Mouse (Mus musculus): ENCODE measurements around the gene Acbd6. TPM values are rescaled to one million over a fixed set of nuclear protein-coding genes. Genes with fewer than 3 reads are reported as not detected.

Gene Acbd6
- total and polyA plus RNA-seq, 3 experiments = 102 to 270 (median 145) TPM

GRCm38 (mm10) chr1:155681116-155681799 lies 123.3 kb downstream of the Acbd6 start:
- H3K79me2 ChIP-seq (ENCODE audit: control insufficient read depth, insufficient read depth, low read length, poor library complexity) = no peaks in the 10 kb centered on the region
- no peaks in the 10 kb centered on the region for H3K27me3 ChIP-seq (ENCODE audit: control insufficient read depth in 1 of 2, insufficient read depth in 2 of 2, low read length in 2 of 2)
- TF ChIP-seq RCOR1 (IDR thresholded peaks at IDR 0.05; ENCODE audit: low read depth, low read length) (no peak), POLR2AphosphoS5 (IDR thresholded peaks at IDR 0.05; ENCODE audit: borderline replicate concordance, low read depth, low read length) (no peak), GABPA (IDR thresholded peaks at IDR 0.05; ENCODE audit: low read depth, low read length) (no peak), MYC (IDR thresholded peaks at IDR 0.05; ENCODE audit: low read depth, low read length) (no peak), ZC3H11A (IDR thresholded peaks at IDR 0.05; ENCODE audit: low read depth, low read length) (no peak), ZKSCAN1 (IDR thresholded peaks at IDR 0.05; ENCODE audit: low read depth, low read length) (no peak), NRF1 (IDR thresholded peaks at IDR 0.05; ENCODE audit: insufficient read depth, low read depth, low read length, poor library complexity, severe bottlenecking) (no peak), ZNF384 (IDR thresholded peaks at IDR 0.05; ENCODE audit: low read depth, low read length) (no peak), SIN3A (IDR thresholded peaks at IDR 0.05; ENCODE audit: low read length) (no peak), MAFK (IDR thresholded peaks at IDR 0.05; ENCODE audit: borderline replicate concordance, low read depth, low read length) (no peak), MEF2A (IDR thresholded peaks at IDR 0.05; ENCODE audit: extremely low read depth, insufficient replicate concordance, low read depth, low read length, poor library complexity, severe bottlenecking) (no peak), BHLHE40 (IDR thresholded peaks at IDR 0.05; ENCODE audit: borderline replicate concordance, low read depth, low read length) (no peak)
- DNase-seq (ENCODE audit: low read depth, low spot score) = no peak
- H3K36me3 ChIP-seq (ENCODE audit: control insufficient read depth in 1 of 2, insufficient read depth in 2 of 2, low read length in 2 of 2) = no peaks in the 10 kb centered on the region
- no peak overlapping the region for H3K27ac ChIP-seq (ENCODE audit: control insufficient read depth, low read depth, low read length)
- H3K9me3 ChIP-seq (replicated peaks; ENCODE audit: insufficient read depth, low read length) = no peaks in the 10 kb centered on the region
- no peak overlapping the region for H3K9ac ChIP-seq (ENCODE audit: control insufficient read depth, low read depth, low read length, poor library complexity, severe bottlenecking)
- no peaks in the 10 kb centered on the region for H3K4me1 ChIP-seq (ENCODE audit: control insufficient read depth in 1 of 2, insufficient read depth in 2 of 2, low read length in 2 of 2)
- no peak overlapping the region for H3K4me3 ChIP-seq (ENCODE audit: control insufficient read depth in 1 of 2, insufficient read depth in 1 of 2, low read depth in 2 of 2, low read length in 2 of 2)

- Histone ChIP-seq H3K79me2 (ENCODE audit: control insufficient read depth, insufficient read depth, low read length, poor library complexity) (no peaks in the 10 kb centered on the region), H3K27me3 (ENCODE audit: control insufficient read depth in 1 of 2, insufficient read depth in 2 of 2, low read length in 2 of 2) (no peaks in the 10 kb centered on the region), H3K36me3 (ENCODE audit: control insufficient read depth in 1 of 2, insufficient read depth in 2 of 2, low read length in 2 of 2) (no peaks in the 10 kb centered on the region), H3K4me1 (ENCODE audit: control insufficient read depth in 1 of 2, insufficient read depth in 2 of 2, low read length in 2 of 2) (no peaks in the 10 kb centered on the region), H3K9me3 (replicated peaks; ENCODE audit: insufficient read depth, low read length) (no peaks in the 10 kb centered on the region), H3K9ac (ENCODE audit: control insufficient read depth, low read depth, low read length, poor library complexity, severe bottlenecking) (no peak overlapping the region), H3K27ac (ENCODE audit: control insufficient read depth, low read depth, low read length) (no peak overlapping the region), H3K4me3 (ENCODE audit: control insufficient read depth in 1 of 2, insufficient read depth in 1 of 2, low read depth in 2 of 2, low read length in 2 of 2) (no peak overlapping the region)
- no peak for DNase-seq (ENCODE audit: low read depth, low spot score)
- no peak for TF ChIP-seq USF2 (IDR thresholded peaks at IDR 0.05; ENCODE audit: borderline replicate concordance in 1 of 2, insufficient read depth in 1 of 2, low read depth in 1 of 2, low read length in 2 of 2)
- no peak for TF ChIP-seq MAZ (IDR thresholded peaks at IDR 0.05; ENCODE audit: low read depth, low read length)
- TF ChIP-seq HCFC1 (IDR thresholded peaks at IDR 0.05; ENCODE audit: low read depth, low read length) = no peak
- TF ChIP-seq NELFE (IDR thresholded peaks at IDR 0.05; ENCODE audit: low read depth, low read length) = no peak
- TF ChIP-seq MAX (IDR thresholded peaks at IDR 0.05; ENCODE audit: low read length) = no peak
- TF ChIP-seq KAT2A (conservative IDR thresholded peaks at IDR 0.05; ENCODE audit: low read depth, low read length) = no peak
- no peak for TF ChIP-seq POLR2A (IDR thresholded peaks at IDR 0.05; ENCODE audit: control insufficient read depth in 1 of 2, insufficient read depth in 1 of 2, low read depth in 1 of 2, low read length in 2 of 2, poor library complexity in 1 of 2)
- TF ChIP-seq SIN3A (IDR thresholded peaks at IDR 0.05; ENCODE audit: low read length) = no peak
- TF ChIP-seq GABPA (IDR thresholded peaks at IDR 0.05; ENCODE audit: low read depth, low read length) = no peak
- TF ChIP-seq MAFK (IDR thresholded peaks at IDR 0.05; ENCODE audit: borderline replicate concordance, low read depth, low read length) = no peak
- TF ChIP-seq CTCF (IDR thresholded peaks at IDR 0.05 in 2 of 3, conservative IDR thresholded peaks at IDR 0.05 in 1 of 3; ENCODE audit: control insufficient read depth in 1 of 3, insufficient read depth in 1 of 3, low read depth in 2 of 3, low read length in 3 of 3, poor library complexity in 1 of 3, severe bottlenecking in 1 of 3) = no peak
- no peak for TF ChIP-seq ZKSCAN1 (IDR thresholded peaks at IDR 0.05; ENCODE audit: low read depth, low read length)
- no peak for TF ChIP-seq USF1 (IDR thresholded peaks at IDR 0.05; ENCODE audit: low read depth, low read length)
- no peak for TF ChIP-seq UBTF (IDR thresholded peaks at IDR 0.05; ENCODE audit: borderline replicate concordance, insufficient read depth, low read depth, low read length)
These were observed 128.9 kb downstream of the Acbd6 start for GRCm38 (mm10) chr1:155686816-155687215.
